In genomic region chr11:95006038-95006437, GRCm38 (mm10) we compare ENCODE assay signal across 8 mouse cellular contexts. TPM values are rescaled to one million over a fixed set of nuclear protein-coding genes. Genes with fewer than 3 reads are reported as not detected.
A peak's percentile ranks its signal among the peaks of the same experiment; 100 is the strongest.
DNase-seq lines count a peak whose midpoint lies in the region; ATAC-seq lines count a peak whose summit lies in the region.

No protein-coding gene starts in this region.

- 0 out of 2 replicates have a peak overlapping the region, but pooled peaks have one; percentile 60 for H3K9ac ChIP-seq in embryonic facial prominence, embryonic 14.5 days (ENCODE audit: low read depth, low read length)
- 0 out of 2 replicates have a peak overlapping the region, but pooled peaks have one; percentile 5 for H3K9ac ChIP-seq in hindbrain, embryonic 12.5 days
- H3K9ac ChIP-seq in midbrain, embryonic 12.5 days (replicated peaks), result peak overlapping the region; percentile 60; the same call in 1 of the 2 replicates

- no peaks in the 10 kb centered on the region for H3K27me3 ChIP-seq in embryonic facial prominence, embryonic 14.5 days (replicated peaks; ENCODE audit: control insufficient read depth, insufficient read depth, low read length)
- H3K27me3 ChIP-seq in hindbrain, embryonic 12.5 days, result no peaks in the 10 kb centered on the region
- H3K27me3 ChIP-seq in midbrain, embryonic 12.5 days, result no peaks in the 10 kb centered on the region

- H3K27ac ChIP-seq in embryonic facial prominence, embryonic 14.5 days (replicated peaks; ENCODE audit: low read depth, low read length), result peak overlapping the region; percentile 77
- H3K27ac ChIP-seq in hindbrain, embryonic 12.5 days, result peak overlapping the region; percentile 75
- peak overlapping the region; percentile 76 for H3K27ac ChIP-seq in midbrain, embryonic 12.5 days (replicated peaks)

- no peak for ATAC-seq in embryonic facial prominence, embryonic 14.5 days (ENCODE audit: low read depth)
- no peak; the same call in 1 of the 2 replicates for ATAC-seq in hindbrain, embryonic 12.5 days (ENCODE audit: low FRiP score)
- no peak for ATAC-seq in midbrain, embryonic 12.5 days (ENCODE audit: low FRiP score, low read depth)

- WGBS in embryonic facial prominence, embryonic 14.5 days, result 0% methylated on average over 1 of the region's 4 CpGs
- WGBS in hindbrain, embryonic 12.5 days, result 33% methylated on average over 4 of the region's 4 CpGs
- 34% methylated on average over 4 of the region's 4 CpGs for WGBS in midbrain, embryonic 12.5 days

- H3K36me3 ChIP-seq in embryonic facial prominence, embryonic 14.5 days (ENCODE audit: control insufficient read depth, insufficient read depth, low read length), result peaks cover 48% of the 10 kb centered on the region
- H3K36me3 ChIP-seq in hindbrain, embryonic 12.5 days, result peaks cover 43% of the 10 kb centered on the region
- peaks cover 43% of the 10 kb centered on the region for H3K36me3 ChIP-seq in midbrain, embryonic 12.5 days

- H3K9me3 ChIP-seq in embryonic facial prominence, embryonic 14.5 days (ENCODE audit: control insufficient read depth, low read length), result no peaks in the 10 kb centered on the region
- no peaks in the 10 kb centered on the region for H3K9me3 ChIP-seq in hindbrain, embryonic 12.5 days (replicated peaks)
- H3K9me3 ChIP-seq in midbrain, embryonic 12.5 days, result no peaks in the 10 kb centered on the region

- peak; percentile 52 for DNase-seq in kidney, postnatal 10 days
- no peak for DNase-seq in kidney, postnatal 4 days
- no peak for DNase-seq in embryonic facial prominence, embryonic 14.5 days (ENCODE audit: low spot score)
- no peak for DNase-seq in urinary bladder, adult 2 months (ENCODE audit: low spot score)
- DNase-seq in T-cell, adult 2 months (ENCODE audit: low spot score), result no peak
- DNase-seq in ovary, postnatal 14 days (ENCODE audit: low spot score), result no peak

- H3K4me2 ChIP-seq in embryonic facial prominence, embryonic 14.5 days (ENCODE audit: low read depth, low read length), result peak overlapping the region; percentile 82
- H3K4me2 ChIP-seq in hindbrain, embryonic 12.5 days (replicated peaks), result peak overlapping the region; percentile 66
- peak overlapping the region; percentile 68 for H3K4me2 ChIP-seq in midbrain, embryonic 12.5 days (replicated peaks)

- peaks cover 25% of the 10 kb centered on the region for H3K4me1 ChIP-seq in embryonic facial prominence, embryonic 14.5 days (ENCODE audit: control insufficient read depth, insufficient read depth, low read length)
- H3K4me1 ChIP-seq in hindbrain, embryonic 12.5 days, result peaks cover 46% of the 10 kb centered on the region
- H3K4me1 ChIP-seq in midbrain, embryonic 12.5 days, result peaks cover 33% of the 10 kb centered on the region

- H3K4me3 ChIP-seq in embryonic facial prominence, embryonic 14.5 days (ENCODE audit: low read depth, low read length), result peak overlapping the region; percentile 35
- H3K4me3 ChIP-seq in hindbrain, embryonic 12.5 days, result peak overlapping the region; percentile 35
- peak overlapping the region; percentile 39 for H3K4me3 ChIP-seq in midbrain, embryonic 12.5 days

RNA-seq across cellular contexts. Expression of gene Samd14, which starts 3.6 kb away (rescaled TPM):
- polyA plus RNA-seq in embryonic facial prominence, embryonic 14.5 days (2014; fragmentation: Nextera tagmentation; extraction: Ambion mirVana), result 21.9 and 29.0 TPM in 2 replicates
- polyA plus RNA-seq in hindbrain, embryonic 12.5 days (2016; fragmentation: Nextera tagmentation; extraction: Ambion mirVana), result 94.6 and 106 TPM in 2 replicates
- 93.5 and 100 TPM in 2 replicates for polyA plus RNA-seq in midbrain, embryonic 12.5 days (2016; fragmentation: Nextera tagmentation; extraction: Ambion mirVana)
- polyA plus RNA-seq in urinary bladder, adult 2 months (2012; rRNA removed), result 5.8 and 9.6 TPM in 2 replicates

RNA-seq across cellular contexts. Expression of gene Ppp1r9b, which starts 15.2 kb away (rescaled TPM):
- polyA plus RNA-seq in embryonic facial prominence, embryonic 14.5 days (2014; fragmentation: Nextera tagmentation; extraction: Ambion mirVana), result 16.0 and 16.1 TPM in 2 replicates
- polyA plus RNA-seq in hindbrain, embryonic 12.5 days (2016; fragmentation: Nextera tagmentation; extraction: Ambion mirVana), result 16.8 and 18.5 TPM in 2 replicates
- 15.7 and 17.7 TPM in 2 replicates for polyA plus RNA-seq in midbrain, embryonic 12.5 days (2016; fragmentation: Nextera tagmentation; extraction: Ambion mirVana)
- 16.0 and 35.7 TPM in 2 replicates for polyA plus RNA-seq in urinary bladder, adult 2 months (2012; rRNA removed)

RNA-seq across cellular contexts. Expression of gene Sgca, which starts 29.9 kb away (rescaled TPM):
- polyA plus RNA-seq in embryonic facial prominence, embryonic 14.5 days (2014; fragmentation: Nextera tagmentation; extraction: Ambion mirVana), result 18.6 and 19.5 TPM in 2 replicates
- 0.43 and 1.5 TPM in 2 replicates for polyA plus RNA-seq in hindbrain, embryonic 12.5 days (2016; fragmentation: Nextera tagmentation; extraction: Ambion mirVana)
- not detected in 2 replicates for polyA plus RNA-seq in midbrain, embryonic 12.5 days (2016; fragmentation: Nextera tagmentation; extraction: Ambion mirVana)
- 69.2 and 93.5 TPM in 2 replicates for polyA plus RNA-seq in urinary bladder, adult 2 months (2012; rRNA removed)

RNA-seq across cellular contexts. Expression of gene Pdk2, which starts 35.1 kb away (rescaled TPM):
- 37.8 and 41.6 TPM in 2 replicates for polyA plus RNA-seq in embryonic facial prominence, embryonic 14.5 days (2014; fragmentation: Nextera tagmentation; extraction: Ambion mirVana)
- polyA plus RNA-seq in hindbrain, embryonic 12.5 days (2016; fragmentation: Nextera tagmentation; extraction: Ambion mirVana), result 22.5 and 25.6 TPM in 2 replicates
- polyA plus RNA-seq in midbrain, embryonic 12.5 days (2016; fragmentation: Nextera tagmentation; extraction: Ambion mirVana), result 19.1 and 22.7 TPM in 2 replicates
- 34.6 and 59.4 TPM in 2 replicates for polyA plus RNA-seq in urinary bladder, adult 2 months (2012; rRNA removed)

RNA-seq across cellular contexts. Expression of gene Hils1, which starts 38.6 kb away (rescaled TPM):
- polyA plus RNA-seq in embryonic facial prominence, embryonic 14.5 days (2014; fragmentation: Nextera tagmentation; extraction: Ambion mirVana), result 0.25 and 0.61 TPM in 2 replicates
- polyA plus RNA-seq in hindbrain, embryonic 12.5 days (2016; fragmentation: Nextera tagmentation; extraction: Ambion mirVana), result not detected in 2 replicates
- polyA plus RNA-seq in midbrain, embryonic 12.5 days (2016; fragmentation: Nextera tagmentation; extraction: Ambion mirVana), result not detected in 2 replicates
- 0.19 and 0.22 TPM in 2 replicates for polyA plus RNA-seq in urinary bladder, adult 2 months (2012; rRNA removed)

Comparison
In these comparisons a context has a peak if more than half of its experiments do, and no peak if none do; other contexts are left out.
1. H3K9ac ChIP-seq: peak in every context shown above with its lines; median percentile 60 in embryonic facial prominence, embryonic 14.5 days; 60 in midbrain, embryonic 12.5 days; 5 in hindbrain, embryonic 12.5 days.